Mouse (Mus musculus) neural tube, embryonic 10.5 days (tissue): Measurements from ENCODE around the gene Fos.
"Not testable (repeated sequence)": the region's sequence is repeated elsewhere in the genome, so short reads cannot be mapped to it uniquely, and the experiment has no call there.

Experiments
- DNase-seq: peaks from one replicate; pipeline ENCODE4 v3.0.0-alpha.2; 2017; ENCODE audit warnings: low spot score; ENCODE audit errors: extremely low spot score

Gene Fos

DNA sequence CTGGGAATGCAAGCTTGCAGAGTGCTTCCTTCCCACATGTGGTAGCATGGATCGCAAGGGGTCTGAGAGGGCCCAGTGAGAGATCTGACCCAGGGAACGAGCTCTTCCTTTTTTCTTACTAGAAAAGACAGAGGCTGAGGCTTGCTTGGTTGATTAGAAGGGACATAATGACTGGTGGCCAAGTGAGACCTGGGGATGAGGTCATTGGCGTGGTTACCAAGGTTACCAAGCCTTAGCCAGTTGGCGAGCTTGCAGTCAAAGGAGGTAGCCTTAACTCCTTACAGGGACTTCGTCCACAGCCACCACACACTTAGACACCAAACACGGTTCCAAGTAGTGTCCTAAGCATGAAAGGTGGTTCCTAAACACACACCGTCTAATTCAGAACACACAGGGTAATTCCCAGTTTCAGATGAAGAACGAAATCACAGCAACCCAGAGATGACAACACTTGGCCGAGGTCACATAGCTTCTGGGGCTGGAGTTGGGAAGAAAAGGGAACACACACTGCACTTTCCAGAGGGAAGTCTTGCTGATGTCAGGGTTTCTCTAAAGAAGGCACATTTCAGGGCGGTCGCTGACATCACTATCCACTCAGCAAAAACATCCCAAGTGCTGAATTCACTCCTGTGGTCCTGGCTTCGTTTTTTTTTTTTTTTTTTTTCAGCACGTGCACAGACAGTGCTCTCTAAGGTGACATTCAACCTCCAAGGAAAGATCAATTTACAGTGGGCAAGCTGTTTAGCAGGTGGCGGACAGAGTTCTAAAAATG is 49.9 kb downstream of the Fos start:
- DNase-seq, result no peak

DNA sequence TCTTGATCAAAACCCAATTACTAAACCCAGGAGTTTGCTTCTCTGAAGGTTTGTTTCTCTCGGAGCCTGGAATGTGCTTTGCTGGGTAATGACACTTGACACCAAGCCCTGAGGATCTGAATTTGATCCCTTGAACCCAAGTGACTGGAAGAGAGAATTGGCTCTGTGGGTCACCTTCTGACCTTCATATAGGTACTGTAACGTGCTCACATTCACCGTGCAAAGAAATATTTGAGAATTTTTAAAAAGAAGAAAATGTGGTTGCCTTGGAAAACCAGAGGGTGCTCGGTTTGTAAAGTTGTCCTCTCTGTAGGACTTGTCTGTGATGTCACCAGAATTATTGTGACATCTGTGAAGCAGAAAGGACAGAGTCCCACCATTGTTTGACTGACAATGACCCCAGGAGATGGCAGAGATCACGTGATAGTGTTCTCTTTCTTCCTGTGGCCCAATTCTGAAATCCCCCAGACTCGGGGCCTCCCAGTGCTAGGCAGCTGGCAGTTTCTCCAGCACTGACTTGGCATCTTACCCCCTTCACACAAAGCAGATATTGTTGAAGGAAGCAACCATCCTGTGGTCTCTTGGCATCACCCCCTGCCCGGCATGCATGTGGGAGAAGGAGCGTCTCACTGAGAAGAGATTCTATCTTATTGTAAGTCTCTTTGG is 50.6 kb downstream of the Fos start:
- no peak for DNase-seq

DNA sequence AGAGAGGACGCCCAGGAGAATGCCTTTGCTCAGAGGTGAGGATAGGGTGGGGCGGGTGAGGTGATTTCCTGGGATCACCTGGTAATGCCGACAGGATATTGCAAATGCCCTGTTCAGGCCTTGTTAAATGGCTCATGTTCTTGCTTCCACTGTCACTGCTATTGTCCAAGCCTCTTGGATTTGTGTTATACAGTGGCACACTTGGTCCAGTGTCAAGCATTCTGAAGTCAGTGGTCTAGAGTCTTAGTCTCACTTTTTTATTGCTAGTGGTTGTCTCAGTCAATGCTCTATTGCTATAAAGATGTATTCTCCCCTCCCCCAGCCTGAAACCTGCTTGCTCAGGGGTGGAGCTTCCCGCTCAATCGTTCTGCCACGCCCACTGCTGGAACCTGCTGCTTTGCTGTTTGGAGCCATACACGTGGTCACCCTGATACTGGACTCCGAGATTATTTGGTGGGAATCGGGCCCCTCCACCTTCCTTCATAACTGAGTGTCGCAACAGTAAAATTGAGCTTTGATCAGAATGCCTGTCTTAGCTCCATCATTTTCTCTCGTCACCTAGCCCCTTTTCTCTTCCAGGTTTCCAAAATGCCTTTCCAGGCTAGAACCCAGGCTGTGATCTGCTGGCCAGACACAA is 51.3 kb downstream of the Fos start:
- not testable (repeated sequence) for DNase-seq
